Mouse (Mus musculus): ENCODE measurements at regions not wholly inside any gene's neighbourhood (a gene's known extent, or its start where the extent isn't known, plus 50 kb on each side); places are given as distances from the start of the nearest gene placed in this dataset.

- TF ChIP-seq CTCF (IDR thresholded peaks at IDR 0.05; ENCODE audit: low read depth) (no peak), EP300 (IDR thresholded peaks at IDR 0.05; ENCODE audit: low read depth) (no peak)
These were observed 263.5 kb upstream of the Cblb start for GRCm38 (mm10) chr16:51767556-51767955.
